Mouse (Mus musculus): ENCODE data around the gene Ccdc22. TPM values are rescaled to one million over a fixed set of nuclear protein-coding genes. Genes with fewer than 3 reads are reported as not detected.

Gene Ccdc22
- polyA plus RNA-seq, 1 experiment from 2014 or later: 34.3 TPM

- WGBS: 80% methylated on average over 6 of the region's 6 CpGs
- Histone ChIP-seq H3K4me3 (no peak within 1 kb of the TSS), H3K27ac (replicated peaks) (no peak within 1 kb of the TSS), H3K9me3 (replicated peaks) (no peaks in the 10 kb centered on the region), H3K36me3 (0 out of 2 replicates have a peak, but pooled peaks cover 6% of the 10 kb centered on the region), H3K27me3 (ENCODE audit: low read depth, poor library complexity, severe bottlenecking) (peaks cover 28% of the 10 kb centered on the region), H3K4me1 (peaks cover 14% of the 10 kb centered on the region)
- DNase-seq (ENCODE audit: low spot score): no peak
These were observed 1.5 kb upstream of the Ccdc22 start, which contains the start of gene Cacna1f for GRCm38 (mm10) chrX:7606783-7607182. Gene Cacna1f (plus strand): TSS chrX:7607083.

GRCm38 (mm10) chrX:7605575-7605941 is 241 bp upstream of the Ccdc22 start:
- 57% methylated on average over 8 of the region's 8 CpGs for WGBS
- Histone ChIP-seq H3K9me3 (replicated peaks) (no peaks in the 10 kb centered on the region), H3K4me1 (peaks cover 14% of the 10 kb centered on the region), H3K27ac (replicated peaks) (no peak overlapping the region), H3K27me3 (ENCODE audit: low read depth, poor library complexity, severe bottlenecking) (peaks cover 17% of the 10 kb centered on the region), H3K36me3 (0 out of 2 replicates have a peak, but pooled peaks cover 6% of the 10 kb centered on the region), H3K4me3 (no peak overlapping the region)
- no peak for DNase-seq (ENCODE audit: low spot score)

- H3K9me3 ChIP-seq (replicated peaks): peaks cover 4% of the 10 kb centered on the region; the same call in 1 of the 2 replicates
- peaks cover 21% of the 10 kb centered on the region for H3K36me3 ChIP-seq
- 0 out of 2 replicates have a peak overlapping the region, but pooled peaks have one; percentile 58 for H3K4me3 ChIP-seq
- H3K4me1 ChIP-seq: peaks cover 10% of the 10 kb centered on the region
- WGBS: 90% methylated on average over 7 of the region's 7 CpGs
- DNase-seq (ENCODE audit: low spot score): no peak
- H3K27ac ChIP-seq (replicated peaks): no peak overlapping the region
- H3K27me3 ChIP-seq (ENCODE audit: low read depth, poor library complexity, severe bottlenecking): peaks cover 7% of the 10 kb centered on the region
These were observed 1.3 kb downstream of the Ccdc22 start for GRCm38 (mm10) chrX:7604004-7604403.

- H3K9me3 ChIP-seq (replicated peaks): peaks cover 5% of the 10 kb centered on the region; the same call in 1 of the 2 replicates
- H3K36me3 ChIP-seq: peaks cover 88% of the 10 kb centered on the region
- H3K4me3 ChIP-seq: no peak overlapping the region
- WGBS: 92% methylated on average over 9 of the region's 9 CpGs
- DNase-seq (ENCODE audit: low spot score): no peak
- H3K4me1 ChIP-seq: no peaks in the 10 kb centered on the region
- H3K27me3 ChIP-seq (ENCODE audit: low read depth, poor library complexity, severe bottlenecking): no peaks in the 10 kb centered on the region
- H3K27ac ChIP-seq (replicated peaks): no peak overlapping the region
These were observed 9.9 kb downstream of the Ccdc22 start for GRCm38 (mm10) chrX:7595371-7595770.

- no peaks in the 10 kb centered on the region for H3K4me1 ChIP-seq
- DNase-seq (ENCODE audit: low spot score): no peak
- H3K27me3 ChIP-seq (ENCODE audit: low read depth, poor library complexity, severe bottlenecking): no peaks in the 10 kb centered on the region
- 93% methylated on average over 4 of the region's 5 CpGs for WGBS
- peaks cover 26% of the 10 kb centered on the region for H3K36me3 ChIP-seq
- no peak overlapping the region for H3K27ac ChIP-seq (replicated peaks)
- H3K9me3 ChIP-seq (replicated peaks): peaks cover 6% of the 10 kb centered on the region; the same call in 1 of the 2 replicates
- H3K4me3 ChIP-seq: no peak overlapping the region
These were observed 19.0 kb downstream of the Ccdc22 start for GRCm38 (mm10) chrX:7586356-7586755.

- Histone ChIP-seq H3K27ac (replicated peaks) (no peak overlapping the region), H3K4me1 (no peaks in the 10 kb centered on the region), H3K27me3 (ENCODE audit: low read depth, poor library complexity, severe bottlenecking) (no peaks in the 10 kb centered on the region), H3K36me3 (peaks cover 10% of the 10 kb centered on the region), H3K9me3 (replicated peaks) (peaks cover 4% of the 10 kb centered on the region; the same call in 1 of the 2 replicates), H3K4me3 (no peak overlapping the region)
- DNase-seq (ENCODE audit: low spot score): no peak
- WGBS: 94% methylated on average over 11 of the region's 11 CpGs
These were observed 21.4 kb downstream of the Ccdc22 start for GRCm38 (mm10) chrX:7583881-7584280.

GRCm38 (mm10) chrX:7581151-7581550 is 24.2 kb downstream of the Ccdc22 start:
- H3K36me3 ChIP-seq: no peaks in the 10 kb centered on the region
- WGBS: 94% methylated on average over 2 of the region's 2 CpGs
- no peak overlapping the region for H3K27ac ChIP-seq (replicated peaks)
- no peaks in the 10 kb centered on the region for H3K9me3 ChIP-seq (replicated peaks)
- H3K4me1 ChIP-seq: no peaks in the 10 kb centered on the region
- no peaks in the 10 kb centered on the region for H3K27me3 ChIP-seq (ENCODE audit: low read depth, poor library complexity, severe bottlenecking)
- no peak overlapping the region for H3K4me3 ChIP-seq
- no peak for DNase-seq (ENCODE audit: low spot score)

- WGBS: 34% methylated on average over 6 of the region's 6 CpGs
- H3K27ac ChIP-seq (replicated peaks): peak overlapping the region; percentile 95
These were observed 30.5 kb downstream of the Ccdc22 start for GRCm38 (mm10) chrX:7574885-7575231.

GRCm38 (mm10) chrX:7574087-7574884 is 31.0 kb downstream of the Ccdc22 start, which contains the start of gene Ppp1r3f:
Gene Ppp1r3f (minus strand): TSS chrX:7574283.
- 35% methylated on average over 65 of the region's 65 CpGs for WGBS
- H3K27me3 ChIP-seq (ENCODE audit: low read depth, poor library complexity, severe bottlenecking): no peaks in the 10 kb centered on the region
- H3K4me1 ChIP-seq: peaks cover 22% of the 10 kb centered on the region
- H3K4me3 ChIP-seq: peak within 1 kb of the TSS; percentile 65
- H3K9me3 ChIP-seq (replicated peaks): peaks cover 17% of the 10 kb centered on the region
- no peaks in the 10 kb centered on the region for H3K36me3 ChIP-seq
- peak within 1 kb of the TSS; percentile 95 for H3K27ac ChIP-seq (replicated peaks)
- peak; percentile 90 for DNase-seq (ENCODE audit: low spot score)

More at GRCm38 (mm10) chrX:7574885-7575231, 30.5 kb downstream of the Ccdc22 start:
- DNase-seq (ENCODE audit: low spot score): no peak
- Histone ChIP-seq H3K36me3 (no peaks in the 10 kb centered on the region), H3K4me3 (peak overlapping the region; percentile 65), H3K27me3 (ENCODE audit: low read depth, poor library complexity, severe bottlenecking) (no peaks in the 10 kb centered on the region), H3K4me1 (peaks cover 22% of the 10 kb centered on the region), H3K9me3 (replicated peaks) (peaks cover 17% of the 10 kb centered on the region)

GRCm38 (mm10) chrX:7573176-7574086 is 31.9 kb downstream of the Ccdc22 start, which contains the start of gene Foxp3:
Gene Foxp3 (plus strand): TSS chrX:7573644.
- Histone ChIP-seq H3K4me1 (peaks cover 22% of the 10 kb centered on the region), H3K27me3 (ENCODE audit: low read depth, poor library complexity, severe bottlenecking) (no peaks in the 10 kb centered on the region), H3K4me3 (peak within 1 kb of the TSS; percentile 65), H3K27ac (replicated peaks) (peak within 1 kb of the TSS; percentile 95), H3K9me3 (replicated peaks) (peaks cover 17% of the 10 kb centered on the region), H3K36me3 (no peaks in the 10 kb centered on the region)
- DNase-seq (ENCODE audit: low spot score): peak; percentile 67
- 35% methylated on average over 69 of the region's 72 CpGs for WGBS

GRCm38 (mm10) chrX:7572466-7572865 is 32.9 kb downstream of the Ccdc22 start:
- H3K4me1 ChIP-seq: peaks cover 22% of the 10 kb centered on the region
- H3K4me3 ChIP-seq: peak overlapping the region; percentile 65; the same call in 1 of the 2 replicates
- 90% methylated on average over 10 of the region's 10 CpGs for WGBS
- no peak overlapping the region for H3K27ac ChIP-seq (replicated peaks)
- peaks cover 17% of the 10 kb centered on the region for H3K9me3 ChIP-seq (replicated peaks)
- DNase-seq (ENCODE audit: low spot score): no peak
- no peaks in the 10 kb centered on the region for H3K36me3 ChIP-seq
- H3K27me3 ChIP-seq (ENCODE audit: low read depth, poor library complexity, severe bottlenecking): no peaks in the 10 kb centered on the region

GRCm38 (mm10) chrX:7571565-7572136 is 33.7 kb downstream of the Ccdc22 start:
- Histone ChIP-seq H3K9me3 (replicated peaks) (peaks cover 17% of the 10 kb centered on the region), H3K4me1 (peaks cover 22% of the 10 kb centered on the region), H3K27ac (replicated peaks) (no peak overlapping the region), H3K27me3 (ENCODE audit: low read depth, poor library complexity, severe bottlenecking) (no peaks in the 10 kb centered on the region), H3K36me3 (no peaks in the 10 kb centered on the region), H3K4me3 (no peak overlapping the region)
- 94% methylated on average over 9 of the region's 9 CpGs for WGBS
- no peak for DNase-seq (ENCODE audit: low spot score)

All from midbrain, embryonic 10.5 days (tissue).